Mouse (Mus musculus) spleen, embryonic (tissue): Measurements from ENCODE around the gene Hypm.

Source experiments
- CTCF ChIA-PET: fragments of 350-600 bp; sonication (Branson Sonifier 250); formaldehyde crosslinking; loops from one replicate; lab custom pipeline; 2022; lab: Charles Lee

Hypm gene

DNA sequence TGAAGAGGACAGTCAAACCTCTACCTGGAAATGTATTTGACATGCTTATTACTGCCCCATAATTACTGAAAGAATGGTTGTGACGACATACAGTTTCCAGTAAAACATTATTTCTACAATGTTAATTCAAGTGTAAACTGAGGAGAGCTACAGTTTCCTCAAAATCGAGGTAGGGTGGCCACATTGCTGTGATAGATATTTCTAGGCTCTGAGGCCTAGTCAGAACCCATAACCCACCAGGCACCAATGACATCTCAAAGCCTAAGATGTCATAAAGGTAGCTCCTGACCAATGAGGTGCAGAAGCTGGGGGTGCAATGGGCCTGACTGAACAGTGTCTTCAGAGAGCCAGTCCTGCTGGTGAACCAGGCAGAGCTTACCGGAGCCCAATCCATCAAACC lies at the start of gene Hypm:
TSS of gene Hypm (plus strand) at position 301 of the 400 bp plus-strand sequence.
- CTCF ChIA-PET, result no interaction called here

DNA sequence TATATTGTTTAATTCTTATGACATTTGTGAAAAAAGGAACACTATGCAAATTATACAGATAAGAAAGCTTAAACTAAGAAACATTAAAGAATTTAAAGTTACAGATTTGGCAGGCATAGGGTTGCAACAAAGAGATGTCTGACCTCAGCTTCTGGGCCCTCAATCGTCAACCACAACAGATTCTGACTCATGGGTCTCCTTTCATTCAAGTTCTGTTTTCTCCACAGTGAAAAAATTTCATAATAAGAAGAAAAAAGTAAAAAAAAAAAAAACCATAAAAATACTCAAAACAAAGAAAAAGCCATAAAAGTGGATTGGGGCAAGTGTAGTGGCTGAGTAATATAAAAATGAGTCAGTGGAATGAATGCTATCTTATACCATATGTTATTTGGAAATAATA lies 36.6 kb upstream of the Hypm start:
- CTCF ChIA-PET, result no interaction called here

DNA sequence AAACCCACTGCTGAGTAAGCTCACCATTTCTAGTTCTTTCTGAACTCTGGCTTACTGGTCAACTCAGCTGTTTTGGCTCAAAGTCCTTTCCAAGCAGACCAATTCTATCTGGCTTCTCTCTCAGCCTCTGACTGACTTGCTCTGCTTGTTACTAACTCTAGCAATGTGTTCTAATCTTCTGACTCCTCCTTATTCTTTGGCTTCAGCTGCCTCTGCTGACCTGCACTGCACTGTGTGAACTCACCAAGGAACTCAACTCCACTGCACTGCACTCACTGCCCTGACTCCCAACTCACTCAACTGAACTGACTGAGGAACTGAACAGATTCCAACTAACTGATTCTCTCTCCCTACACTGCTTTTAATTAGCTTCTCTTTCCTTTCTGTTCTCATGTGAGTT lies 34.3 kb upstream of the Hypm start:
- CTCF ChIA-PET, result no interaction called here

- CTCF ChIA-PET, result no interaction called here
These were observed 11.9 kb upstream of the Hypm start for GRCm38 (mm10) chrX:9834779-9835178.

- CTCF ChIA-PET, result no interaction called here
These were observed 2.7 kb downstream of the Hypm start, which contains the start of gene H2al3 for GRCm38 (mm10) chrX:9849403-9849802. Gene H2al3, plus strand, starts transcription at chrX:9849703.

DNA sequence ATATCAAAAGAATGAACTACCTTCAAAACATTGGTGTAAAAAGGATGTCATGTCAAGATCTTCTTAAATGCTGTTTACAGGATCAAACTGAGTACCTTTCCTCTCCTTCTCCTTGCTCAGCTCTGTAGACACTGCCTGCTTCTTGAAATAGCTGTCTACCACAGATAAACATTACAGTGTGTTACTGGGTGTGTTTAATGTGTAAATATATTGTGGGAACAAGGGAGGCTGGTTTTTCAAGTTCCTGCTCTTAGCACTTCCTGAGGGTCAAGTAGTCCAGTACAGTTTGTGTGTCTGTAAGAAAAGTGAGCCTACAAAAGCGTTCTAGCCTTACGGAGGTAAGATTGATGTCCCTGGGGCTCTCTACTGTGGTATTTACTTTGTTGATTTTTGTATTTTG lies 15.1 kb downstream of the Hypm start:
- CTCF ChIA-PET, result no interaction called here

DNA sequence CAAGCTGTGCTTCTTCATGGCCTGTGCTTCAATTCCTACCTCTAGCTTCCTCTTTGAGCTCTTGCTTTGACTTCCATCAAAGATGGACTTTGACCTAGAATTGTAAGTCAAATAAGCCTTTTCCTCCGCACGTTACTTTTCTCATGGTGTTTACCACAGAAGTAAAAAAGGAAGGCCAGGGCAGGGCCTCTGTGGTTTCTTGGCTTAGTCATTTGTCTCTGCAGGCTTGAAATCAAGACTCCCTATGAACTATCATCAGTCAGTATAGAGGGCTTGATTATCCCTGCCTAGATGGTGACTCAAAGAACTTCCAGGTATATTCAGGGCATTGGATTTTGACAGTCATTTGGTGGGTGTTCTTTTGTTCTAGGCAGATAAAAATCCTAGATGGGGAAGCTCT lies 28.8 kb downstream of the Hypm start:
- CTCF ChIA-PET, result no interaction called here

GRCm38 (mm10) chrX:9885322-9885721 lies 38.6 kb downstream of the Hypm start, which contains the start of gene Sytl5:
Gene Sytl5, plus strand, starts transcription at chrX:9885622.
- CTCF ChIA-PET, result no interaction called here
